Mouse (Mus musculus) megakaryocyte, embryonic 14.5 days (primary cell): Measurements from ENCODE around the gene Smg6.

Experiments used
- FLI1 ChIP-seq: IDR thresholded peaks from 2 replicates; pipeline ENCODE4 v1.6.1; 2012; ENCODE audit warnings: low read length, inconsistent platforms, mixed read lengths
- GATA1 ChIP-seq: IDR thresholded peaks from 3 replicates; pipeline ENCODE4 v1.6.1; 2012; ENCODE audit warnings: mixed read lengths, low read length, inconsistent platforms, borderline replicate concordance

- TF ChIP-seq FLI1: no peak
- no peak for TF ChIP-seq GATA1
Measured at GRCm38 (mm10) chr11:75133391-75133790, 207.8 kb downstream of the Smg6 start.
